In genomic region chr9:107289211-107290076, GRCm38 (mm10) we compare ENCODE assay signal across 8 mouse cellular contexts. TPM values are rescaled to one million over a fixed set of nuclear protein-coding genes. Genes with fewer than 3 reads are reported as not detected.
A peak's percentile ranks its signal among the peaks of the same experiment; 100 is the strongest.
DNase-seq lines count a peak whose midpoint lies in the region; ATAC-seq lines count a peak whose summit lies in the region.

TSS of gene Mapkapk3 (minus strand) at chr9:107289877.

- peaks cover 9% of the 10 kb centered on the region for H3K4me1 ChIP-seq in limb, embryonic 12.5 days (replicated peaks)
- H3K4me1 ChIP-seq in midbrain, embryonic 13.5 days (replicated peaks) = peaks cover 15% of the 10 kb centered on the region

- H3K9me3 ChIP-seq in limb, embryonic 12.5 days = no peaks in the 10 kb centered on the region
- H3K9me3 ChIP-seq in midbrain, embryonic 13.5 days = no peaks in the 10 kb centered on the region

- peaks cover 17% of the 10 kb centered on the region for H3K27me3 ChIP-seq in limb, embryonic 12.5 days
- peaks cover 34% of the 10 kb centered on the region for H3K27me3 ChIP-seq in midbrain, embryonic 13.5 days

- no peak within 1 kb of the TSS for H3K27ac ChIP-seq in limb, embryonic 12.5 days
- H3K27ac ChIP-seq in midbrain, embryonic 13.5 days = no peak within 1 kb of the TSS

- H3K36me3 ChIP-seq in limb, embryonic 12.5 days = no peaks in the 10 kb centered on the region
- H3K36me3 ChIP-seq in midbrain, embryonic 13.5 days = no peaks in the 10 kb centered on the region

- peak within 1 kb of the TSS; percentile 53 for H3K4me3 ChIP-seq in limb, embryonic 12.5 days (replicated peaks)
- peak within 1 kb of the TSS; percentile 40 for H3K4me3 ChIP-seq in midbrain, embryonic 13.5 days (replicated peaks)

- H3K4me2 ChIP-seq in limb, embryonic 12.5 days = peak within 1 kb of the TSS; percentile 85
- peak within 1 kb of the TSS; percentile 72 for H3K4me2 ChIP-seq in midbrain, embryonic 13.5 days (replicated peaks)

- peak within 1 kb of the TSS; percentile 59 for H3K9ac ChIP-seq in limb, embryonic 12.5 days (replicated peaks)
- peak within 1 kb of the TSS; percentile 49 for H3K9ac ChIP-seq in midbrain, embryonic 13.5 days (replicated peaks)

- peak; percentile 74 for ATAC-seq in inflammation-experienced regulatory T-cells, adult 6 months
- ATAC-seq in limb, embryonic 12.5 days (ENCODE audit: insufficient number of reproducible peaks, insufficient read depth, low FRiP score, low TSS enrichment, low read depth) = peak; percentile 81
- peak; percentile 75 for ATAC-seq in midbrain, embryonic 13.5 days

- peak; percentile 69 for DNase-seq in layer of hippocampus, adult 11-12 months (ENCODE audit: low spot score)
- no peak for DNase-seq in layer of hippocampus, adult 9-10 months (ENCODE audit: low spot score)
- DNase-seq in embryo, embryonic 10.5 days (ENCODE audit: low spot score) = peak; percentile 93
- DNase-seq in gastrocnemius, postnatal 25 days = peak; percentile 89
- DNase-seq in spleen, postnatal 10 days (ENCODE audit: low spot score in 2 of 2) = peak; percentile 73 to 92

- WGBS in limb, embryonic 12.5 days = 1% methylated on average over 49 of the region's 49 CpGs
- WGBS in midbrain, embryonic 13.5 days = 3% methylated on average over 48 of the region's 49 CpGs

RNA-seq across cellular contexts. Expression of gene Mapkapk3, which starts in this region (rescaled TPM):
- 10 to 100 TPM; 27.7 to 32.1 TPM for total RNA-seq in gastrocnemius, postnatal 25 days (2021)
- polyA plus RNA-seq in inflammation-experienced regulatory T-cells, adult 6 months (2017; shearing (Covaris generic)) = 10 to 100 TPM; 53.9 to 59.6 (median 59.2) TPM
- polyA plus RNA-seq in limb, embryonic 12.5 days (2016; fragmentation: Nextera tagmentation; extraction: Ambion mirVana) = 5.5 and 6.7 TPM in 2 replicates
- polyA plus RNA-seq in midbrain, embryonic 13.5 days (2015; fragmentation: Nextera tagmentation; extraction: Ambion mirVana) = 1.7 and 1.9 TPM in 2 replicates
